Mouse (Mus musculus) myocyte (in vitro differentiated cells): Measurements from ENCODE around the gene Rnf141. TPM values are rescaled to one million over a fixed set of nuclear protein-coding genes. Genes with fewer than 3 reads are reported as not detected.

Experiments
- H3K27me3 ChIP-seq: one replicate; pipeline ENCODE4 v1.6.1; 2011; ENCODE audit not compliant: control insufficient read depth, insufficient read depth, insufficient read length
- H3K36me3 ChIP-seq: one replicate; pipeline ENCODE4 v1.6.1; 2011; ENCODE audit not compliant: control insufficient read depth, insufficient read depth
- H3K4me2 ChIP-seq: one replicate; pipeline ENCODE4 v1.6.1; 2011; ENCODE audit warnings: low read depth, control low read depth
- H3K4me3 ChIP-seq: one replicate; pipeline ENCODE4 v1.5.1; 2011; ENCODE audit warnings: mild to moderate bottlenecking, control low read depth, moderate library complexity
- H3K79me2 ChIP-seq: one replicate; pipeline ENCODE4 v1.6.1; 2011; ENCODE audit not compliant: control insufficient read depth, insufficient read depth
- H3ac ChIP-seq: one replicate; pipeline ENCODE4 v1.6.1; 2011; ENCODE audit not compliant: control insufficient read depth, insufficient read length
- CEBPB ChIP-seq: IDR thresholded peaks from 2 replicates; pipeline ENCODE4 v1.6.1; 2011; ENCODE audit warnings: mild to moderate bottlenecking, moderate library complexity; ENCODE audit not compliant: poor library complexity, insufficient read depth, severe bottlenecking
- E2F4 ChIP-seq: IDR thresholded peaks from one replicate; pipeline ENCODE4 v1.6.1; 2011; ENCODE audit warnings: mild to moderate bottlenecking, control low read depth, moderate library complexity; ENCODE audit not compliant: insufficient read depth
- MAX ChIP-seq: IDR thresholded peaks from one replicate; pipeline ENCODE4 v1.6.1; 2011; ENCODE audit warnings: low read depth, mild to moderate bottlenecking, control low read depth
- MYOD1 ChIP-seq, 3 experiments: IDR thresholded peaks; one replicate each; pipeline ENCODE4 v1.6.1; 2011; ENCODE audit warnings: control low read depth in 2 of 3, low read depth in 2 of 3, mild to moderate bottlenecking in 2 of 3, moderate library complexity in 1 of 3; ENCODE audit not compliant: insufficient read length in 2 of 3, control insufficient read depth in 1 of 3
- MYOG ChIP-seq, 3 experiments: IDR thresholded peaks; one replicate each; pipeline ENCODE4 v1.6.1; 2011; ENCODE audit warnings: control low read depth in 2 of 3, low read depth in 2 of 3, mild to moderate bottlenecking in 2 of 3; ENCODE audit not compliant: insufficient read length in 2 of 3, control insufficient read depth in 1 of 3, insufficient read depth in 1 of 3
- POLR2A ChIP-seq: IDR thresholded peaks from one replicate; pipeline ENCODE4 v1.6.1; 2011; ENCODE audit warnings: low read depth, mild to moderate bottlenecking, control low read depth, moderate library complexity; ENCODE audit not compliant: insufficient read length
- POLR2AphosphoS2 ChIP-seq: IDR thresholded peaks from one replicate; pipeline ENCODE4 v1.6.1; 2011; ENCODE audit warnings: low read depth, control low read depth; ENCODE audit not compliant: insufficient read length
- REST ChIP-seq: IDR thresholded peaks from one replicate; pipeline ENCODE4 v1.6.1; 2011; ENCODE audit warnings: mild to moderate bottlenecking, control low read depth, moderate library complexity; ENCODE audit not compliant: insufficient read depth, insufficient read length
- SRF ChIP-seq: IDR thresholded peaks from one replicate; pipeline ENCODE4 v1.6.1; 2011; ENCODE audit warnings: low read depth; ENCODE audit not compliant: control insufficient read depth, insufficient read length
- TCF12 ChIP-seq: IDR thresholded peaks from one replicate; pipeline ENCODE4 v1.6.1; 2011; ENCODE audit warnings: mild to moderate bottlenecking, control low read depth; ENCODE audit not compliant: poor library complexity, insufficient read depth, severe bottlenecking
- TCF3 ChIP-seq: IDR thresholded peaks from one replicate; pipeline ENCODE4 v1.6.1; 2011; ENCODE audit warnings: low read depth, control low read depth; ENCODE audit not compliant: insufficient read length
- USF1 ChIP-seq: IDR thresholded peaks from one replicate; pipeline ENCODE4 v1.6.1; 2011; ENCODE audit warnings: low read depth, mild to moderate bottlenecking, control low read depth, moderate library complexity
- polyA plus RNA-seq: library from polyadenylated mRNA; unstranded; fragments of >200 nt; fragmentation: generic; extraction: Trizol; gene quantifications from one replicate; pipeline ENCODE4 v1.2.1, GENCODE M21; 2012; ENCODE audit warnings: missing spikeins

The Rnf141 gene
- polyA plus RNA-seq, 1 experiment = 12.3 TPM

DNA sequence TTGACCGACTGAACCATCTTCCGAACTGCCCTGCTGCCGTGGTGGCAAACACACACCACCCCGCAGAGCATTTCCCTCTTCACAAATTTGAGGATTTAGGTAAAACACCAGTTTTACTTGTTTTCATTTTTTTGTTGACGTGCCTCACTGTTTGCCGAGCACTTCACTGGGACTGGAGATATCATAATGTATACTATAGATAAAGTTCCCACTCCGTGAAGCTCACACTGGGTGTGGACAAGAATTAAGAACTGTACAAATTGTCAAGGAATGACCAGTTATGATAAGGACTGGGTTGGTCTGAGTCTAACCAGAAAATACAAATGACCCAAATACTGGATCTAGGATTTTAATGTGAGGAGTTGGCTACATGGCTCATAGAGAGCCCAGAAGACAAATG, 65.3 kb downstream of the Rnf141 start:
- Histone ChIP-seq H3K27me3 (no peaks in the 10 kb centered on the region), H3ac (no peak overlapping the region), H3K36me3 (no peaks in the 10 kb centered on the region), H3K4me3 (peak overlapping the region; percentile 15), H3K79me2 (no peaks in the 10 kb centered on the region), H3K4me2 (peak overlapping the region; percentile 52)
- TF ChIP-seq POLR2A (no peak), REST (no peak), MAX (no peak), TCF12 (no peak), MYOG (IDR thresholded peaks at IDR 0.05; ENCODE audit: control insufficient read depth in 1 of 3, insufficient read depth in 1 of 3, insufficient read length in 2 of 3, low read depth in 2 of 3) (no peak)

DNA sequence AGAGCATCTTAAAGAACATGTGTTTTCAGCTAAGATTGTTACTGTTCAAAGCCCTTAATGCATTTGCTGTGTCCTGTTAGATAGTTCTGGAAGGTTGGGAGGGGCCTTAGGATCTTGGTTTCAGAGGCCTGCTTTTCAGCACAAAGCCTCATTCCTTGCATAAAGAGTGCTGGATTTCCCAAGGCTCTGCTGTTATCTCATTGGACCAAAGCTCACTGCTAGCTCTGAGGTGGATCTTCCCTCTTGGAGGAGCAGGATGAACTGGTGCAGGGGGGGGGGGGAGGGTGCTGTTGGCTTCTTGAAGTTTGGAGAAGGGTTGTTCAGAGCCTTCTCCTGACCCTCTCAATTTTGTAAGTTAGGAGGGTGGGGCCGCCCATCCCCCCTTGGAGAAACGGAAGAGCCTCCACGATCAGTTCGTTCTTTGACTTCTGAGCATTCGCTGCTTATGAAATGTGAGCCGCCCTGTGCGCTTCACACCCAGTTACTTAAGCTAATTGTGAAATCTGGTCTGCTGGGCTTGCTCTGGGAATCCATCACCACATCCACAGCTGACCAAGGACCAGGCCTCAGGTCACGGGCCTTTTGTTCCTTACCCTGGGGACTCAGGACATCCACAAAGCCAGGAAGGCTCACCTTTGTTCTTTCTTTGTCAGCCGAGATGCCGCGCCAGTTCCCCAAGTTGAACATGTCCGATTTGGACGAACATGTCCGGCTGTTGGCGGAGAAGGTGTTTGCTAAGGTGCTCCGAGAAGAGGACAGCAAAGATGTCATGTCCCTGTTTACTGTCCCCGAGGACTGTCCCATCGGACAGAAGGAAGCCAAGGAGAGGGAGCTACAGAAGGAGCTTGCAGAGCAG, 66.9 kb downstream of the Rnf141 start:
- H3K36me3 ChIP-seq = no peaks in the 10 kb centered on the region
- peak overlapping the region; percentile 15 for H3K4me3 ChIP-seq
- no peaks in the 10 kb centered on the region for H3K27me3 ChIP-seq
- peak overlapping the region; percentile 52 for H3K4me2 ChIP-seq
- no peaks in the 10 kb centered on the region for H3K79me2 ChIP-seq
- TF ChIP-seq TCF12 (no peak), POLR2AphosphoS2 (no peak), USF1 (no peak), POLR2A (no peak), CEBPB (no peak), E2F4 (no peak), MYOD1 (IDR thresholded peaks at IDR 0.05; ENCODE audit: control insufficient read depth in 1 of 3, insufficient read length in 2 of 3, low read depth in 2 of 3) (peak in 1 of 3 experiments; percentile 21), SRF (no peak), TCF3 (no peak)
- H3ac ChIP-seq = no peak overlapping the region

DNA sequence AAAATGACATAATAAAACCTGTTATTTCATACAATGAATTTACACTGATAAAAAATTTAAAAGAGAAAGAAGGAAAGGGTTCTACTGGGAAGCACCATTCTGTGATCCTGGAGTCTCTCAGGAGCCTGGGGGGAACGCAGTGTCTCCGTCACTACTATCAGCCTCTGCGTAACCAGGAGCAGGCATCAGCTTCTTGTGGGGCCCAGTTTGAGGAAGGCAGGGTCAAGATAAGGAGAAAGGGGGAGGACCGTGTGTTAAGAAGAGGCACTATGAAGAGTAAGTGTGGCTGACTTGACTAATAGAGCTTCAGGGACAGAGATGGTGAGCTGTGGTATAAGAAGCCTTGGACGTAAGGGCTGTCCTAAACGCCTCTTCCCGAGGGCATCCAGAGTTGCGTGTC, 69.6 kb downstream of the Rnf141 start:
- H3K36me3 ChIP-seq = no peaks in the 10 kb centered on the region
- H3K79me2 ChIP-seq = no peaks in the 10 kb centered on the region
- TF ChIP-seq MAX (no peak), REST (no peak), MYOG (IDR thresholded peaks at IDR 0.05; ENCODE audit: control insufficient read depth in 1 of 3, insufficient read depth in 1 of 3, insufficient read length in 2 of 3, low read depth in 2 of 3) (no peak), MYOD1 (IDR thresholded peaks at IDR 0.05; ENCODE audit: control insufficient read depth in 1 of 3, insufficient read length in 2 of 3, low read depth in 2 of 3) (no peak), CEBPB (no peak), TCF12 (no peak), E2F4 (no peak)
- H3K4me2 ChIP-seq = peak overlapping the region; percentile 95
- no peak overlapping the region for H3ac ChIP-seq
- no peaks in the 10 kb centered on the region for H3K27me3 ChIP-seq
- peak overlapping the region; percentile 6 for H3K4me3 ChIP-seq

DNA sequence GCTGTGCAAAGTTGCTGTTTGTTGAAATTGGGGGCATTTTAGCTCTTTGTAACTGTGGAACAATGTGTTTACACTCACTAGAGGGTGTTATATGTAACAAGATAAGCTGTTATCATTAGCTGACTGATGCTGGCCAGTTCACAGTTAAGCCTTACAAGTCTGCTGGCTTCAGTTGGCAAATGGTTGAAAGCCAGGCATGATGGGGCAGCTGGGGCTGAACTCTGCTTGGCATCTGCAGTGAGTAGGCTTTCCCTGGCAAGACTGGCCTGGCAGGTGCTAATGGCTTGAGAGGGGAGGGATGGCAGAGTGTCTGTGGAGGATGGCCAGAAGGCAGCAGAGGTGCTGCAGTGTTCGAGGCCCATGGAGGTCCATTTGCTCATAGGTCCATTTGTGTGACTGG, 70.2 kb downstream of the Rnf141 start:
- TF ChIP-seq REST (no peak), MYOD1 (IDR thresholded peaks at IDR 0.05; ENCODE audit: control insufficient read depth in 1 of 3, insufficient read length in 2 of 3, low read depth in 2 of 3) (peak; percentile 84 to 98 (median 96)), POLR2AphosphoS2 (no peak), MAX (no peak), TCF3 (peak; percentile 65), USF1 (no peak), SRF (no peak), TCF12 (peak; percentile 70), MYOG (IDR thresholded peaks at IDR 0.05; ENCODE audit: control insufficient read depth in 1 of 3, insufficient read depth in 1 of 3, insufficient read length in 2 of 3, low read depth in 2 of 3) (peak; percentile 87 to 98 (median 93))
- Histone ChIP-seq H3K27me3 (no peaks in the 10 kb centered on the region), H3K4me3 (peak overlapping the region; percentile 6), H3K79me2 (no peaks in the 10 kb centered on the region), H3K4me2 (peak overlapping the region; percentile 95), H3K36me3 (no peaks in the 10 kb centered on the region), H3ac (no peak overlapping the region)

DNA sequence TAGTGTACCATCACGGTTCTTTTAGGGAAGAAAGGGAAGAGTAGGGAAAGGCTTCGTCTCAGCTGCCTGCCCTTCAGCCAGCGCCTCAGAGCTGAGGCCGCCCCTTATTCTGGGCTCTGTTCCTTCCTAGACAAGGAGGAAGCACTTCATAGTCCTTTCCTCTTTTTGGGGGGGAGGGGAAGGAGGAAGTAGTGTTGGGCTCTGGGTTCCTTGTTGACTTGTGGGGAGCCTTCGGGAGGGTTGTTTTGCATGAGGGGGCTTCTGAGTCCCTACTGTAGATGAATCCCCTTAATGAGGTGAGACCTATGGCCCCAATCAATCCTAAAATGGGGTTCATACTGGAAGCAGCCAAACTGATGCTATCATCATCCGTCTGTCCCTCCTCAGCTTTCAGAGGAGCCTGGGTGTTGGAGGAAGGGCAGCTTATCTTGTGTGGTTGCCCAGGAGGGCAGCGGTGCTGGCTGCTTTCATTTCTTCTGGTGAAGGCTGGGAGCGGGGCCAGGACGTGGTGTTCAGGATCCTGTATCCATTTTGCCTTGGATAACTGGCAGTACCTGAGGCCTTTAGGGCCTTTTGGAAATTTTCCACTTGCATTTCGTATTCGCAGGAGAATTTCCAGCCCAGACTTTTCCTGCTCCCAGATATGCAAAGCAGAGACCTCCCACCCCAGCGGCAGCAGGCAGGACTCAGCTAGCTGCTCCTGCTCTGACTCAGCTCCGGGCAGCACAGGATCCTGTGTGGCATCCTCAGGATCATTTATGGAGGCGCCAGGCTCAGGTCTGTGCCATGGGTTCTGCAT, 70.9 kb downstream of the Rnf141 start:
- TF ChIP-seq CEBPB (no peak), POLR2A (no peak), MYOD1 (IDR thresholded peaks at IDR 0.05; ENCODE audit: control insufficient read depth in 1 of 3, insufficient read length in 2 of 3, low read depth in 2 of 3) (peak in 1 of 3 experiments; percentile 3), MAX (no peak), USF1 (no peak), TCF12 (no peak), E2F4 (no peak), POLR2AphosphoS2 (no peak), MYOG (IDR thresholded peaks at IDR 0.05; ENCODE audit: control insufficient read depth in 1 of 3, insufficient read depth in 1 of 3, insufficient read length in 2 of 3, low read depth in 2 of 3) (peak in 1 of 3 experiments; percentile 15)
- Histone ChIP-seq H3K79me2 (no peaks in the 10 kb centered on the region), H3K4me2 (peak overlapping the region; percentile 95), H3K4me3 (peak overlapping the region; percentile 6), H3ac (no peak overlapping the region), H3K27me3 (no peaks in the 10 kb centered on the region), H3K36me3 (no peaks in the 10 kb centered on the region)
